Mouse (Mus musculus) left cerebral cortex, adult 18-20 months (tissue): ENCODE data around the gene Tex26. TPM values are rescaled to one million over a fixed set of nuclear protein-coding genes. Genes with fewer than 3 reads are reported as not detected.

Experiments used
- total RNA-seq, 2 experiments: library from RNA; stranded (reverse); gene quantifications; 2 replicates each; pipeline ENCODE4 v1.2.3; 2021

Tex26 gene
- total RNA-seq, 2 experiments from 2014 or later = 0.54 TPM; not detected in 1

Other genes with a start within 250 kb of the Tex26 start
- gene Alox5ap, start 174.9 kb upstream of the Tex26 start, total RNA-seq = 1 to 10 TPM; 9.4 to 10.0 TPM
- gene Medag, start 27.9 kb upstream of the Tex26 start, total RNA-seq = 10 to 100 TPM; 18.6 to 23.0 TPM
- gene Wdr95, start 89.0 kb downstream of the Tex26 start, total RNA-seq = under 1 TPM; 0.14 to 0.35 TPM
- 100 to 1,000 TPM; 352 to 354 TPM for gene Hsph1, start 196.7 kb downstream of the Tex26 start, total RNA-seq
- gene B3glct, start 238.6 kb downstream of the Tex26 start, total RNA-seq = 10 to 100 TPM; 16.2 to 17.3 TPM